Mouse (Mus musculus) WW6 (cell line): Measurements from ENCODE around the gene Sez6.

Source experiments
- DNase-seq: peaks from one replicate; pipeline ENCODE4 v3.0.0-alpha.2; 2013; ENCODE audit warnings: low read depth, low spot score

The Sez6 gene

GRCm38 (mm10) chr11:77950125-77950685 lies 19.6 kb downstream of the Sez6 start:
- no peak for DNase-seq

GRCm38 (mm10) chr11:77950797-77951228 lies 20.2 kb downstream of the Sez6 start:
- DNase-seq = no peak

GRCm38 (mm10) chr11:77953671-77954070 lies 23.1 kb downstream of the Sez6 start:
- DNase-seq = no peak

- no peak for DNase-seq
Observed at GRCm38 (mm10) chr11:77956428-77956827, 25.8 kb downstream of the Sez6 start.

GRCm38 (mm10) chr11:77958268-77958667 lies 27.7 kb downstream of the Sez6 start:
- no peak for DNase-seq

GRCm38 (mm10) chr11:77958932-77959331 lies 28.3 kb downstream of the Sez6 start:
- no peak for DNase-seq

GRCm38 (mm10) chr11:77960199-77960598 lies 29.6 kb downstream of the Sez6 start:
- no peak for DNase-seq

GRCm38 (mm10) chr11:77960898-77961297 lies 30.3 kb downstream of the Sez6 start:
- no peak for DNase-seq

GRCm38 (mm10) chr11:77962946-77963345 lies 32.3 kb downstream of the Sez6 start:
- no peak for DNase-seq

GRCm38 (mm10) chr11:77964415-77965095 lies 34.0 kb downstream of the Sez6 start:
- no peak for DNase-seq

- no peak for DNase-seq
Observed at GRCm38 (mm10) chr11:77965101-77966036, 34.8 kb downstream of the Sez6 start.

GRCm38 (mm10) chr11:77966037-77966391 lies 35.4 kb downstream of the Sez6 start:
- DNase-seq = no peak

- DNase-seq = no peak
Observed at GRCm38 (mm10) chr11:77967114-77967513, 36.5 kb downstream of the Sez6 start.

- no peak for DNase-seq
Observed at GRCm38 (mm10) chr11:77968786-77969185, 38.2 kb downstream of the Sez6 start.

- DNase-seq = no peak
Observed at GRCm38 (mm10) chr11:77970718-77971117, 40.1 kb downstream of the Sez6 start.

- DNase-seq = no peak
Observed at GRCm38 (mm10) chr11:77973520-77973919, 42.9 kb downstream of the Sez6 start.

- no peak for DNase-seq
Observed at GRCm38 (mm10) chr11:77974325-77974724, 43.7 kb downstream of the Sez6 start.

GRCm38 (mm10) chr11:77975873-77976272 lies 45.3 kb downstream of the Sez6 start:
- no peak for DNase-seq

- no peak for DNase-seq
Observed at GRCm38 (mm10) chr11:77978161-77978560, 47.6 kb downstream of the Sez6 start.

GRCm38 (mm10) chr11:77979221-77979809 lies 48.7 kb downstream of the Sez6 start:
- no peak for DNase-seq

- peak; percentile 89 for DNase-seq
Observed at GRCm38 (mm10) chr11:77980281-77981204, 49.9 kb downstream of the Sez6 start.
